In genomic region chr4:108620536-108620935, GRCm38 (mm10) we compare ENCODE assay signal across 8 mouse cellular contexts. TPM values are rescaled to one million over a fixed set of nuclear protein-coding genes. Genes with fewer than 3 reads are reported as not detected.
A peak's percentile ranks its signal among the peaks of the same experiment; 100 is the strongest.
DNase-seq lines count a peak whose midpoint lies in the region; ATAC-seq lines count a peak whose summit lies in the region.

No protein-coding gene starts in this region.

- 10% methylated on average over 8 of the region's 8 CpGs for WGBS in lung, embryonic 16.5 days
- WGBS in embryonic facial prominence, embryonic 12.5 days: 24% methylated on average over 8 of the region's 8 CpGs
- 18% methylated on average over 8 of the region's 8 CpGs for WGBS in hindbrain, embryonic 14.5 days

- no peaks in the 10 kb centered on the region for H3K27me3 ChIP-seq in lung, embryonic 16.5 days (ENCODE audit: control insufficient read depth, insufficient read depth, low read depth, low read length)
- no peaks in the 10 kb centered on the region for H3K27me3 ChIP-seq in embryonic facial prominence, embryonic 12.5 days
- H3K27me3 ChIP-seq in hindbrain, embryonic 14.5 days (ENCODE audit: control insufficient read depth, insufficient read depth, low read length): no peaks in the 10 kb centered on the region

- peak overlapping the region; percentile 82 for H3K27ac ChIP-seq in lung, embryonic 16.5 days (ENCODE audit: low read length)
- H3K27ac ChIP-seq in embryonic facial prominence, embryonic 12.5 days: peak overlapping the region; percentile 83; the same call in 1 of the 2 replicates
- H3K27ac ChIP-seq in hindbrain, embryonic 14.5 days: peak overlapping the region; percentile 89

- H3K36me3 ChIP-seq in lung, embryonic 16.5 days (ENCODE audit: control insufficient read depth, insufficient read depth, low read length): peaks cover 6% of the 10 kb centered on the region; the same call in 1 of the 2 replicates
- peaks cover 21% of the 10 kb centered on the region for H3K36me3 ChIP-seq in embryonic facial prominence, embryonic 12.5 days
- H3K36me3 ChIP-seq in hindbrain, embryonic 14.5 days (replicated peaks; ENCODE audit: control insufficient read depth, insufficient read depth): peaks cover 15% of the 10 kb centered on the region

- DNase-seq in lung, postnatal 14 days: no peak
- no peak for DNase-seq in hindbrain, embryonic 14.5 days (ENCODE audit: low spot score)
- no peak for DNase-seq in T-cell, adult 2 months (ENCODE audit: low spot score)
- no peak for DNase-seq in left cerebral cortex, adult 18-20 months (ENCODE audit: low spot score in 2 of 2)
- no peak for DNase-seq in left cerebral cortex, adult 8-10 months (ENCODE audit: low spot score in 2 of 2)

- no peaks in the 10 kb centered on the region for H3K9me3 ChIP-seq in lung, embryonic 16.5 days (ENCODE audit: control insufficient read depth, low read length)
- H3K9me3 ChIP-seq in embryonic facial prominence, embryonic 12.5 days: no peaks in the 10 kb centered on the region
- no peaks in the 10 kb centered on the region for H3K9me3 ChIP-seq in hindbrain, embryonic 14.5 days (ENCODE audit: control insufficient read depth, low read length)

- ATAC-seq in lung, embryonic 16.5 days (ENCODE audit: low read depth): no peak
- ATAC-seq in embryonic facial prominence, embryonic 12.5 days (ENCODE audit: insufficient number of reproducible peaks, insufficient read depth, low FRiP score, low TSS enrichment): no peak
- no peak for ATAC-seq in hindbrain, embryonic 14.5 days (ENCODE audit: low FRiP score)
- peak; percentile 19; the same call in 1 of the 2 replicates for ATAC-seq in megakaryocyte-erythroid progenitor cell, adult 5-6 weeks (replicated peaks; ENCODE audit: low FRiP score, low TSS enrichment, poor library complexity, severe bottlenecking)

- peak overlapping the region; percentile 90 for H3K4me3 ChIP-seq in lung, embryonic 16.5 days (ENCODE audit: low read length)
- peak overlapping the region; percentile 59 for H3K4me3 ChIP-seq in embryonic facial prominence, embryonic 12.5 days
- H3K4me3 ChIP-seq in hindbrain, embryonic 14.5 days (replicated peaks; ENCODE audit: low read length): peak overlapping the region; percentile 60

- H3K4me2 ChIP-seq in lung, embryonic 16.5 days (ENCODE audit: low read depth, low read length): peak overlapping the region; percentile 94
- peak overlapping the region; percentile 66 for H3K4me2 ChIP-seq in embryonic facial prominence, embryonic 12.5 days (replicated peaks)
- peak overlapping the region; percentile 69 for H3K4me2 ChIP-seq in hindbrain, embryonic 14.5 days (replicated peaks)

- peak overlapping the region; percentile 94 for H3K9ac ChIP-seq in lung, embryonic 16.5 days (ENCODE audit: low read length)
- peak overlapping the region; percentile 78 for H3K9ac ChIP-seq in embryonic facial prominence, embryonic 12.5 days
- peak overlapping the region; percentile 73 for H3K9ac ChIP-seq in hindbrain, embryonic 14.5 days

- H3K4me1 ChIP-seq in lung, embryonic 16.5 days (replicated peaks; ENCODE audit: control insufficient read depth, insufficient read depth, low read length): peaks cover 10% of the 10 kb centered on the region
- H3K4me1 ChIP-seq in embryonic facial prominence, embryonic 12.5 days: peaks cover 13% of the 10 kb centered on the region
- peaks cover 15% of the 10 kb centered on the region for H3K4me1 ChIP-seq in hindbrain, embryonic 14.5 days (replicated peaks; ENCODE audit: control insufficient read depth, insufficient read depth, low read length)

RNA-seq across cellular contexts. Expression of gene Cc2d1b, which starts 0.8 kb away (rescaled TPM):
- polyA plus RNA-seq in lung, embryonic 16.5 days (2015; fragmentation: Nextera tagmentation; extraction: Ambion mirVana): 30.0 and 30.2 TPM in 2 replicates
- polyA plus RNA-seq in embryonic facial prominence, embryonic 12.5 days (2016; fragmentation: Nextera tagmentation; extraction: Ambion mirVana): 30.2 and 34.4 TPM in 2 replicates
- polyA plus RNA-seq in hindbrain, embryonic 14.5 days (2014; fragmentation: Nextera tagmentation; extraction: Ambion mirVana): 15.5 and 17.6 TPM in 2 replicates
- 42.2 and 49.4 TPM in 2 replicates for total RNA-seq in megakaryocyte-erythroid progenitor cell, adult 5-6 weeks (2014; fragmentation: Nextera tagmentation)
- total RNA-seq in megakaryocyte-erythroid progenitor cell, adult 5-6 weeks (2017): 20.9 and 28.2 TPM in 2 replicates
- 10 to 100 TPM; 23.9 to 30.1 TPM for total RNA-seq in left cerebral cortex, adult 18-20 months (2021)
- 10 to 100 TPM; 32.5 to 46.2 (median 38.3) TPM for total RNA-seq in left cerebral cortex, adult 8-10 months (2022)

RNA-seq across cellular contexts. Expression of gene Orc1, which starts 41.3 kb away (rescaled TPM):
- 8.0 and 8.9 TPM in 2 replicates for polyA plus RNA-seq in lung, embryonic 16.5 days (2015; fragmentation: Nextera tagmentation; extraction: Ambion mirVana)
- polyA plus RNA-seq in embryonic facial prominence, embryonic 12.5 days (2016; fragmentation: Nextera tagmentation; extraction: Ambion mirVana): 14.2 and 17.0 TPM in 2 replicates
- polyA plus RNA-seq in hindbrain, embryonic 14.5 days (2014; fragmentation: Nextera tagmentation; extraction: Ambion mirVana): 1.0 and 2.1 TPM in 2 replicates
- 23.3 and 33.6 TPM in 2 replicates for total RNA-seq in megakaryocyte-erythroid progenitor cell, adult 5-6 weeks (2014; fragmentation: Nextera tagmentation)
- 21.0 and 34.2 TPM in 2 replicates for total RNA-seq in megakaryocyte-erythroid progenitor cell, adult 5-6 weeks (2017)
- total RNA-seq in left cerebral cortex, adult 18-20 months (2021): under 1 TPM in 1 of 2 experiments, not detected in 1; 0.12 TPM
- under 1 TPM in 2 of 4 experiments, not detected in 2; 0.11 TPM for total RNA-seq in left cerebral cortex, adult 8-10 months (2022)

RNA-seq across cellular contexts. Expression of gene Prpf38a, which starts 41.4 kb away (rescaled TPM):
- polyA plus RNA-seq in lung, embryonic 16.5 days (2015; fragmentation: Nextera tagmentation; extraction: Ambion mirVana): 79.9 and 80.4 TPM in 2 replicates
- 101 and 106 TPM in 2 replicates for polyA plus RNA-seq in embryonic facial prominence, embryonic 12.5 days (2016; fragmentation: Nextera tagmentation; extraction: Ambion mirVana)
- polyA plus RNA-seq in hindbrain, embryonic 14.5 days (2014; fragmentation: Nextera tagmentation; extraction: Ambion mirVana): 77.0 and 79.6 TPM in 2 replicates
- 60.1 and 69.0 TPM in 2 replicates for total RNA-seq in megakaryocyte-erythroid progenitor cell, adult 5-6 weeks (2014; fragmentation: Nextera tagmentation)
- total RNA-seq in megakaryocyte-erythroid progenitor cell, adult 5-6 weeks (2017): 117 and 133 TPM in 2 replicates
- total RNA-seq in left cerebral cortex, adult 18-20 months (2021): 10 to 100 TPM; 29.4 TPM
- 10 to 100 TPM; 26.3 to 31.4 (median 27.2) TPM for total RNA-seq in left cerebral cortex, adult 8-10 months (2022)

Comparison
In these comparisons a context has a peak if more than half of its experiments do, and no peak if none do; other contexts are left out.
1. RNA of gene Orc1, which starts 41.3 kb away (total RNA-seq): 21.0 to 34.2 TPM in megakaryocyte-erythroid progenitor cell, adult 5-6 weeks; 0.12 TPM in left cerebral cortex, adult 18-20 months and 0.11 TPM in left cerebral cortex, adult 8-10 months; every median in the first group is over 10 times any median in the second.
2. Peak in every context shown above with its lines, with median percentiles within 50 percentile points of each other: H3K27ac ChIP-seq, H3K4me2 ChIP-seq, H3K4me3 ChIP-seq and H3K9ac ChIP-seq.